Mouse (Mus musculus): ENCODE measurements around the gene Fam83e.

GRCm38 (mm10) chr7:45742338-45742737 lies 21.3 kb downstream of the Fam83e start:
- TF ChIP-seq CTCF (IDR thresholded peaks at IDR 0.05): peak; percentile 52
- no peak for TF ChIP-seq EP300 (IDR thresholded peaks at IDR 0.05)

Data from lung, postnatal 0 days (tissue).